Mouse (Mus musculus): ENCODE data around the gene Arnt2. TPM values are rescaled to one million over a fixed set of nuclear protein-coding genes. Genes with fewer than 3 reads are reported as not detected.

Arnt2 gene
- polyA plus RNA-seq, 1 experiment from 2014 or later: 3.4 TPM

GRCm38 (mm10) chr7:84315353-84316003 lies 94.5 kb downstream of the Arnt2 start:
- Histone ChIP-seq H3K9me3 (no peaks in the 10 kb centered on the region), H3K36me3 (no peaks in the 10 kb centered on the region), H3K4me2 (no peak overlapping the region), H3K9ac (no peak overlapping the region), H3K27me3 (replicated peaks) (no peaks in the 10 kb centered on the region), H3K4me1 (peaks cover 23% of the 10 kb centered on the region), H3K4me3 (no peak overlapping the region), H3K27ac (replicated peaks) (no peak overlapping the region)
- WGBS: 46% methylated on average over 7 of the region's 7 CpGs
- no peak for ATAC-seq (ENCODE audit: extremely low read depth, insufficient number of reproducible peaks, low FRiP score, low TSS enrichment)

- Histone ChIP-seq H3K9me3 (no peaks in the 10 kb centered on the region), H3K36me3 (no peaks in the 10 kb centered on the region), H3K4me3 (no peak overlapping the region), H3K27me3 (replicated peaks) (no peaks in the 10 kb centered on the region), H3K4me2 (no peak overlapping the region), H3K9ac (no peak overlapping the region), H3K4me1 (peaks cover 23% of the 10 kb centered on the region), H3K27ac (replicated peaks) (no peak overlapping the region)
- ATAC-seq (ENCODE audit: extremely low read depth, insufficient number of reproducible peaks, low FRiP score, low TSS enrichment): no peak
- WGBS: 89% methylated on average over 2 of the region's 2 CpGs
These were observed 95.2 kb downstream of the Arnt2 start for GRCm38 (mm10) chr7:84314742-84315141.

GRCm38 (mm10) chr7:84311624-84312023 lies 98.4 kb downstream of the Arnt2 start:
- 46% methylated on average over 3 of the region's 3 CpGs for WGBS
- Histone ChIP-seq H3K36me3 (no peaks in the 10 kb centered on the region), H3K9me3 (no peaks in the 10 kb centered on the region), H3K4me2 (no peak overlapping the region), H3K4me1 (peaks cover 33% of the 10 kb centered on the region), H3K9ac (no peak overlapping the region), H3K27me3 (replicated peaks) (no peaks in the 10 kb centered on the region), H3K27ac (replicated peaks) (peak overlapping the region; percentile 69), H3K4me3 (no peak overlapping the region)
- no peak for ATAC-seq (ENCODE audit: extremely low read depth, insufficient number of reproducible peaks, low FRiP score, low TSS enrichment)

GRCm38 (mm10) chr7:84310909-84311311 lies 99.1 kb downstream of the Arnt2 start:
- Histone ChIP-seq H3K9me3 (no peaks in the 10 kb centered on the region), H3K9ac (no peak overlapping the region), H3K27me3 (replicated peaks) (no peaks in the 10 kb centered on the region), H3K36me3 (no peaks in the 10 kb centered on the region), H3K4me1 (peaks cover 39% of the 10 kb centered on the region), H3K27ac (replicated peaks) (peak overlapping the region; percentile 69), H3K4me3 (no peak overlapping the region), H3K4me2 (no peak overlapping the region)
- 52% methylated on average over 4 of the region's 4 CpGs for WGBS
- ATAC-seq (ENCODE audit: extremely low read depth, insufficient number of reproducible peaks, low FRiP score, low TSS enrichment): 0 out of 2 replicates have a peak, but pooled peaks have one; percentile 14

DNA sequence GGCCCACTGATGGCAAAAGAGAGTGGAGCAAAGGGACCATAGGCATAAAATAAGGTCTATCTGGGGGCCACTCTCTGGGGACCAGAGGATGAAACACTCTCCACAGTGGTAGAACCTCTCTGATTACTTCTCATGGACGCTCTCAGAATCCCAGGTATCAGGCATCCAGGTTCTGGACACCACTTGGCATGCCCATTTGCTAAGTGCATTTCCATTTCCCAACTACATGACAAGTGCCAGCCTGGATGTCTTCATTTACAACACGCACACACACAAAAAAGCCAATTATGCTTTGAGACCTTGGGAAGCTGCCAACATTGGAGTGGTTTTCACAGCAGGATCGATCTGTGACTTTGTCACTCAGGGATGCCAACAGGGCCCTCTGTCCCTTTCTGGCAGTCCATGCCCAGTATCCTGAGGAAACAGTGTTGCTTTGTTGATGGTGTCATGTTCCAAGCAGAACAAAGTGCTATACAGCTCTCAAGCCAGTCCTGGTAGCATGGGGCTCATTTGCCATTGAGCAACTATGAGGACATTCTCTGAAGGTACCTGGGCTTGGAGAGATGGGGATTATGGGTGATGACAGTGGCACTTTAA lies 102.5 kb downstream of the Arnt2 start:
- H3K36me3 ChIP-seq: no peaks in the 10 kb centered on the region
- 59% methylated on average over 3 of the region's 3 CpGs for WGBS
- no peak overlapping the region for H3K4me3 ChIP-seq
- H3K9me3 ChIP-seq: no peaks in the 10 kb centered on the region
- no peak overlapping the region for H3K4me2 ChIP-seq
- H3K4me1 ChIP-seq: peaks cover 51% of the 10 kb centered on the region
- no peak for ATAC-seq (ENCODE audit: extremely low read depth, insufficient number of reproducible peaks, low FRiP score, low TSS enrichment)
- no peak overlapping the region for H3K27ac ChIP-seq (replicated peaks)
- no peak overlapping the region for H3K9ac ChIP-seq
- H3K27me3 ChIP-seq (replicated peaks): no peaks in the 10 kb centered on the region

- Histone ChIP-seq H3K36me3 (no peaks in the 10 kb centered on the region), H3K4me1 (peaks cover 19% of the 10 kb centered on the region), H3K9ac (no peak overlapping the region), H3K4me2 (no peak overlapping the region), H3K4me3 (no peak overlapping the region), H3K27me3 (replicated peaks) (no peaks in the 10 kb centered on the region), H3K27ac (replicated peaks) (no peak overlapping the region), H3K9me3 (no peaks in the 10 kb centered on the region)
- no peak for ATAC-seq (ENCODE audit: extremely low read depth, insufficient number of reproducible peaks, low FRiP score, low TSS enrichment)
- 64% methylated on average over 1 of the region's 1 CpGs for WGBS
These were observed 109.7 kb downstream of the Arnt2 start for GRCm38 (mm10) chr7:84300261-84300660.

GRCm38 (mm10) chr7:84299601-84300000 lies 110.4 kb downstream of the Arnt2 start:
- no peak overlapping the region for H3K4me2 ChIP-seq
- H3K4me3 ChIP-seq: no peak overlapping the region
- H3K4me1 ChIP-seq: peaks cover 18% of the 10 kb centered on the region
- no peak overlapping the region for H3K27ac ChIP-seq (replicated peaks)
- ATAC-seq (ENCODE audit: extremely low read depth, insufficient number of reproducible peaks, low FRiP score, low TSS enrichment): no peak
- H3K36me3 ChIP-seq: no peaks in the 10 kb centered on the region
- H3K9ac ChIP-seq: no peak overlapping the region
- no peaks in the 10 kb centered on the region for H3K27me3 ChIP-seq (replicated peaks)
- H3K9me3 ChIP-seq: no peaks in the 10 kb centered on the region
- WGBS: 65% methylated on average over 4 of the region's 4 CpGs

GRCm38 (mm10) chr7:84293054-84293453 lies 116.9 kb downstream of the Arnt2 start:
- WGBS: 67% methylated on average over 7 of the region's 7 CpGs
- Histone ChIP-seq H3K9me3 (no peaks in the 10 kb centered on the region), H3K27me3 (replicated peaks) (no peaks in the 10 kb centered on the region), H3K4me3 (no peak overlapping the region), H3K9ac (no peak overlapping the region), H3K27ac (replicated peaks) (peak overlapping the region; percentile 36; the same call in 1 of the 2 replicates), H3K36me3 (peaks cover 3% of the 10 kb centered on the region; the same call in 1 of the 2 replicates), H3K4me2 (no peak overlapping the region), H3K4me1 (no peaks in the 10 kb centered on the region)
- ATAC-seq (ENCODE audit: extremely low read depth, insufficient number of reproducible peaks, low FRiP score, low TSS enrichment): no peak

DNA sequence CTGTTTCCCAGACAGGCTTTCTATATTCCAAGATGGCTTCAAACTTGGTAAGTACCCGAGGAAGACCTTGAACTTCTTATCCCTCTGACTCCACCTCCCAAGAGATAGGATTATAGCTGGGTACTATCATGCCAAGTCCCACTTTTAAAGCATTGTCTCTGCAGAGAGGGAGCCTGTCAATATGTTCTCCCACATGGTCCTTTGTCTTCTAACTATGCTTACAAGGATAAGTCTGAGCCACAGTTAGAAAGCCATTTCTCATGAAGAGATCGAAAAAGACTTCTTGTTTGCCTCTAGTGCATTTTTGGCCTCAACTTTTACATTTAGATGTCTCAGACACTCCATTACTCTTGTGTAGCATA lies 122.8 kb downstream of the Arnt2 start:
- Histone ChIP-seq H3K36me3 (peaks cover 5% of the 10 kb centered on the region; the same call in 1 of the 2 replicates), H3K4me2 (no peak overlapping the region), H3K4me1 (no peaks in the 10 kb centered on the region), H3K27ac (replicated peaks) (no peak overlapping the region), H3K27me3 (replicated peaks) (no peaks in the 10 kb centered on the region), H3K9me3 (no peaks in the 10 kb centered on the region), H3K9ac (no peak overlapping the region), H3K4me3 (no peak overlapping the region)
- ATAC-seq (ENCODE audit: extremely low read depth, insufficient number of reproducible peaks, low FRiP score, low TSS enrichment): no peak
- 66% methylated on average over 2 of the region's 2 CpGs for WGBS

DNA sequence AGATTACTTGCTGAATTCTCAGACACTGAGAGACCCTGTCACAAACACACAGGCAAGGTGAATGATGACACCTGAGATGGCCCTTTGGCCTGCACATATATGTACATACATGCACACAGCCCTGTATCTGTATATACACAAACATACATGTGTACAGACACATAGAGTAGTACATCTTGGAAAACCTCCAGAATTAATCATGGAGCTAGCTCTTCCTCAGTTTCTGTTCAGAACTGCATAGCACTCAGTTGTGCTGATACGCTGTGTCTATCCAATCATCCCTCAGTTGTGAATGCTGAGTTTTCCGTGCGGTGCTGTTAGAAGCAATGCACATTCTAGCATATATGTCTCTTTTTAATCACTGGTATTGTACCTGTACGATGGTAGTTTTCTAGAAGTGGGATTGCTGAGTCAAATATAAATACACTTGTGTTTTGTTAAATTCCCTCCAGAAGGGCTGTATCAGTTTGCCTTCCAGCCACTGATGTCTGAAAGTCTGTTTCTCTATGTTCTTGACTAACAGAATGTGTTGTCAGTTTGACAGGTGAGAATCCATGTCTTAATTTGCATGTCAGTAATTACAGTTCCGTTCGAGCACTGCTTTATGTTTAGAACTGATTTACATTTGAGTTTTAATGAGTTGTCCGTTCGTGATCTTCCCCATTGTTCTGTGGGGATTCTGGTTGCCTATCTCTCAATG lies 123.3 kb downstream of the Arnt2 start:
- H3K9me3 ChIP-seq: no peaks in the 10 kb centered on the region
- H3K27me3 ChIP-seq (replicated peaks): no peaks in the 10 kb centered on the region
- 82% methylated on average over 8 of the region's 8 CpGs for WGBS
- no peak overlapping the region for H3K27ac ChIP-seq (replicated peaks)
- no peaks in the 10 kb centered on the region for H3K4me1 ChIP-seq
- H3K9ac ChIP-seq: no peak overlapping the region
- no peak overlapping the region for H3K4me2 ChIP-seq
- ATAC-seq (ENCODE audit: extremely low read depth, insufficient number of reproducible peaks, low FRiP score, low TSS enrichment): no peak
- no peak overlapping the region for H3K4me3 ChIP-seq
- peaks cover 5% of the 10 kb centered on the region; the same call in 1 of the 2 replicates for H3K36me3 ChIP-seq

- no peaks in the 10 kb centered on the region for H3K4me1 ChIP-seq
- H3K27me3 ChIP-seq (replicated peaks): no peaks in the 10 kb centered on the region
- H3K27ac ChIP-seq (replicated peaks): no peak overlapping the region
- H3K9ac ChIP-seq: no peak overlapping the region
- WGBS: 77% methylated on average over 7 of the region's 7 CpGs
- H3K36me3 ChIP-seq: peaks cover 5% of the 10 kb centered on the region; the same call in 1 of the 2 replicates
- no peak overlapping the region for H3K4me2 ChIP-seq
- H3K9me3 ChIP-seq: no peaks in the 10 kb centered on the region
- no peak for ATAC-seq (ENCODE audit: extremely low read depth, insufficient number of reproducible peaks, low FRiP score, low TSS enrichment)
- H3K4me3 ChIP-seq: no peak overlapping the region
These were observed 124.2 kb downstream of the Arnt2 start for GRCm38 (mm10) chr7:84285790-84286189.

Data from heart, embryonic 13.5 days (tissue).